Mouse (Mus musculus) ovary, postnatal 36 days (tissue): ENCODE measurements around the gene Pde8a.
"Not testable (repeated sequence)": the region's sequence is repeated elsewhere in the genome, so short reads cannot be mapped to it uniquely, and the experiment has no call there.

Source experiments
- DNase-seq: peaks from one replicate; pipeline ENCODE4 v3.0.0; 2022; ENCODE audit warnings: low spot score, mixed read lengths

Pde8a gene

DNA sequence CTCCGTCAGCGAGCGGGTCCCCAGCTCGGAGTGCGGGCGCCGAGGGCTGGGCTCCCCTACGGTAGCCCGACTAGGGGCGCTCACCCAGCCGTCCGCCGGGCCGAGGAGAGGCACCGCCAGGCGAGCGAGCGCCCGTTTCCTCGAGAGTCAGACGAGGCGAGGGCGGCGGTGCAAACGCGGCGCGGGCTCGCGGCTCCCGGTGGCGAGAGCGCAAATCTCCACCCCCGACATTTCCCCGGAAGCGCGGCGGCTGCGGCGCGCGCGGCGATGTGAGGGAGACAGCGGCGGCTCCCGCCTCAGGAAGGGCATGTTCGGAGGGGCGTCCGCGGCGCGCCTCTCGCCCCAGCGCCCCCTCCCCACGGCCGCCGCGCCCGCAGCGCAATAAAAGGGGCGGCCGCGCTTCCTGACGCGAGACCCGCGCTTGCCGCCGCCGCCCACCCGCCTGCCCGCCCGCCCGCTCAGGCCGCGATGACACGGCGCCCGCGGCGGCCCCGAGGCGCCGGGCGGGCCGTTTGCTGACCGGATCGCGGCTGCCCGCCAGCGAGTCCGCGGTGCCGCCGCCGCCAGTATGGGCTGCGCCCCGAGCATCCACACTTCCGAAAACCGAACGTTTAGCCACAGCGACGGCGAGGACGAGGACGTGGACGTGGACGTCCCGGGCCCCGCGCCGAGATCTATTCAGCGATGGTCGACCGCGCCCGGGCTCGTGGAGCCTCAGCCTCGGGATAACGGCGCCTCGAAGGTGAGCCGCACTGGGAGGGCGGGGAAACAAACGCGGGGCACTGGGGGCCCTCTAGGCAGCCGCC, at the start of gene Pde8a:
Gene Pde8a, plus strand, starts transcription at position 250 of the 806 bp plus-strand sequence.
- DNase-seq: peak; percentile 42

DNA sequence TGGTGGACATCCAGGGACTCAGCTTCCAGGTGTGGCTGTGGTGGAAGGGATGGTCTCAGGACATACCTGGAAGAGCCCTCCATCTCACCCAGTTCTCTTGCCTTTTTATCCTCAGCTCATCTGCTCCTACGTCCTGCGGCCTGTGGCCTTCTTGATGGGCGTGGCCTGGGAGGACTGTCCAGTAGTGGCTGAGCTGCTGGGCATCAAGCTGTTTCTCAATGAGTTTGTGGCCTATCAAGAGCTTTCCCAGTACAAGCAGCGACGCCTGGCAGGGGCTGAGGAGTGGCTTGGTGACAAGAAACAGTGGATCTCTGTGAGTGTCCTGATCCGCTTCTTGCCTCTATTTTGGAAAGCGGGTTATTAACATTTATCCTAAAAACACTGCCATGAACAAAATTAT, 49.0 kb upstream of the Pde8a start:
- DNase-seq: no peak

- DNase-seq: no peak
Observed at GRCm38 (mm10) chr7:81167124-81167523, 46.3 kb upstream of the Pde8a start.

- DNase-seq: no peak
Observed at GRCm38 (mm10) chr7:81169351-81169750, 44.0 kb upstream of the Pde8a start.

- DNase-seq: no peak
Observed at GRCm38 (mm10) chr7:81173931-81174330, 39.5 kb upstream of the Pde8a start.

GRCm38 (mm10) chr7:81174654-81175053, 38.7 kb upstream of the Pde8a start:
- no peak for DNase-seq

- DNase-seq: no peak
Observed at GRCm38 (mm10) chr7:81176187-81176769, 37.1 kb upstream of the Pde8a start.

- no peak for DNase-seq
Observed at GRCm38 (mm10) chr7:81179494-81179893, 33.9 kb upstream of the Pde8a start.

DNA sequence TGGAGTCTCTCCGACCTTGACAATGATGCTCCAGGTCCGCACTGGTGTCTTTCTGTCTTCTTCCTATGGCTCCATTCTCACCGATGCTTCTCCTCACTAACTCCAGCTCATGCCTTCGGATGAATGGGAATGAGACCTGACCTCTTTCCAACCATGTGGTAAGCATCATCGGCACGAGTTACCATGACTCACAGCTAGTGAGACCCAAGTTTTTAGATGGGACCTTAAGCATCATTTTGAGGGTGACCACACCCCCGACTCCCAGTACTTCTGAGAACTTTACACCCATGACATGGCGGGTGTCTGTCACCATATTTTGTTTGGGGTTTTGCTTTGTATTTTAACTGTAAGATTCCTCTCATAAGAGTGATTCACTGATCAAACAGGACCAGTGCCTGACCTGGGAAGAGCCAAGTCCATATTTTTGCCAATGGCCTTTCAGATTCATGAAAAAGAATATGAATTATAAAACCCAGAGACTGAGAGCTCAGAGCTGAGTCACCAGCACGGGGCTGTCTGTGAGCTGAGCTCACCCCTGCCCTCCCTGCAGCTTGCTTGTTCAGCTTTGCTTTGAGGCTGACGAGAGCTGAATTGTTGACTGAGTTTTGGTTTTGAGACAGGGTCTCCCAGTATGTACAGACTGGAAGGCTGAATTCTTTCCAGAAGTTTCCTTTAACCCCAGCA, 30.8 kb upstream of the Pde8a start:
- no peak for DNase-seq

GRCm38 (mm10) chr7:81183181-81183580, 30.2 kb upstream of the Pde8a start:
- DNase-seq: no peak

- no peak for DNase-seq
Observed at GRCm38 (mm10) chr7:81184136-81184535, 29.3 kb upstream of the Pde8a start.

GRCm38 (mm10) chr7:81184651-81185050, 28.7 kb upstream of the Pde8a start:
- DNase-seq: no peak

GRCm38 (mm10) chr7:81186036-81186435, 27.4 kb upstream of the Pde8a start:
- not testable (repeated sequence) for DNase-seq

GRCm38 (mm10) chr7:81189180-81189579, 24.2 kb upstream of the Pde8a start:
- DNase-seq: no peak

DNA sequence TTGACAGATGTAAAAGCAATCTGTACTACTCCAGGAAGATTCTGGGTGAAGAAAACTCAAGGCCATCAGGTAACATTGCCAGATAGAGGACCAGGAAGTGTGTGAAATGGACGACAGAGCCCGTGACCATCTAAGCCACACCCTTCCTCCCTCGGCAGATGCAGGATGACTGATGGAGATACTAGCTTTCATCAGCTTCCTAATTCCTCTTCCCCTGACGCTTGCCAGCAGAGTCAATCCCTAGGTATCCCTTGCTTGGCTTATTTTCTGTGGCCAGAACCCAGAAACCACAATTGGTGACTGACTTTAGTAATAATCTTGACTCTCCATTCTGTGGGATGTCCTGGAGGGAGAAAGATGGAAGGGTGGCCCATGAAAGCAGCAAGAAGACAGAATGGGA, 17.9 kb upstream of the Pde8a start:
- no peak for DNase-seq

- DNase-seq: no peak
Observed at GRCm38 (mm10) chr7:81196796-81197195, 16.6 kb upstream of the Pde8a start.

DNA sequence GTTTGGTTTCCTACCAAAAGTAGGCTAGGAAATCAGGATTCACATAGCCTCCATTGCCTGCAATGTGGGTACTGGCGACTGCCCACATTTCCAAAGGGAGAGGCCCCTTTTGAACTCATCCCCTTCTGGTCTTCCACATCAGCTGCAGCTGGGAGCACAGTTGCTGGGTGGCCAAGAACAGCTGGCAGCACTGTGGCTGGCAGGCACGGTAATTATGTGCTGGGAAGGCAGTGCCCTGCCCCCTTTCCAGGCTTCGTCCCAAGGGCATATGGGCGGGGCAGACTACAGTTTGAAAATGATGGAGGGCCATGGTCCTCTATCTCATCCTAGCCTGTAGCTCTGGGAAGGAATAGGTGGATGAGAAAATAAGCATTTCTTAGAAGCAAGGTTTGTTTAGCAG, 14.9 kb upstream of the Pde8a start:
- DNase-seq: peak; percentile 69

GRCm38 (mm10) chr7:81199109-81199508, 14.3 kb upstream of the Pde8a start:
- no peak for DNase-seq

DNA sequence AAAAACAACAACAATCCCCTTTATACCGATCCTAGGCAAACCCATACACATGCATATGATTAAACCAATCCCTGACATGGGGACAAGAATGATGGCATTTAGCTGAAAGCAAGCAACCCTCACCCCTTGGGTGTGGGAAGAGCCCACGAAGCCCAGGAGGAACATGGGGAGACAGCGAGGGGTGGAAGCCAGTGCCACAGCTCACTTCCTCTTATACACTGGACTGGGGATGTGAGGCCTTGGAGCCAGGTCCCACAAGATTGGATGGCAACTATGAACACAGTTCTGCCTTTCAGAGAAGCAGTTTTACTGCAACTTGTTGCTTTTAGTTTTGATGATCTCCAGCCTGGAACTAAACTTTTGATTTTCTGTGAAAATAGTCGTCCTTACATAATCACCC, 13.6 kb upstream of the Pde8a start:
- DNase-seq: no peak

- DNase-seq: no peak
Observed at GRCm38 (mm10) chr7:81202389-81202788, 11.0 kb upstream of the Pde8a start.

- not testable (repeated sequence) for DNase-seq
Observed at GRCm38 (mm10) chr7:81203576-81203975, 9.8 kb upstream of the Pde8a start.

DNA sequence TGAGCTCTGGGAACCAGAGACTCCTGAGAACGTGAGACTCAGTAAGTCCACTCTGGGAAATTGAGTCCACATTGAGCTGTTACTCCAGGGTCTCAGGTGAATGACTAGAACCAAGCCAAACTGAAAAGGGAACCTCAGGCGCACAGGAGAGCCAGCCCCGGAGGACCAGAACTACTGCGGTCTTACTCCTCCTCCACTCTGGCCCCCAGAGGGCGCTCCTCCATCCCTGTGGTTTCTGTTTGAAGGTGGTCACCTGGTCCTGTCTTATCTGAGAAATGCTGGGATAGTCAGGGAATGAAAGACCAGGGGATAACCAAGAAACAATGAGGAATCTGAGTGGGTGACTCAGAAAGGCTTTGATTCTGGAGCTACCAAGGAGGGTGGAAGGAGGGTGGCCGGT, 4.5 kb upstream of the Pde8a start:
- peak; percentile 72 for DNase-seq
